Mouse (Mus musculus) cerebellum, postnatal 4 days (tissue): ENCODE measurements around the gene Baiap2l1.

ENCODE experiments used
- DNase-seq, 2 experiments: peaks; one replicate each; pipeline ENCODE4 v3.0.0; 2022; ENCODE audit warnings: low spot score in 2 of 2, mixed read lengths in 1 of 2

Gene Baiap2l1

DNA sequence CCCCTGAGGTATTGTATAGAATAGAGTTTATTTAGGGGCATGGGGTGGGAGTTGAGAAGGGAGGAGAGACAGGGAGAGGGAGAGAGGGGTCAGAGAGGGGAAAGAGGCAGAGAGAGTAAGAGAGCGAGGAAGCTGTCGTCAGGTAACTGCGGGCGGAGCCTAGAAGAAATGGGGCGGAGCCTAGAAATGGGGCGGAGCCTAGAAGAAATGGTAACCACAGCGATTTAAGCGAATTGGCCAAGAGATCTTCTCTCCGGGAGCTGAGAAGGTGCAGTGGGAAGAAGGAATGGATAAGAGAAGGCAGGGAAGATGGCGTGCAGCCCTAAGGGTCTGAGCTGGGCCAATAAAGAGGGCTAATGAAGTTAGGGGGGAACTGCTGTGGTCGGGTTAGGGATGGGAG lies 131.7 kb downstream of the Baiap2l1 start:
- DNase-seq = no peak

DNA sequence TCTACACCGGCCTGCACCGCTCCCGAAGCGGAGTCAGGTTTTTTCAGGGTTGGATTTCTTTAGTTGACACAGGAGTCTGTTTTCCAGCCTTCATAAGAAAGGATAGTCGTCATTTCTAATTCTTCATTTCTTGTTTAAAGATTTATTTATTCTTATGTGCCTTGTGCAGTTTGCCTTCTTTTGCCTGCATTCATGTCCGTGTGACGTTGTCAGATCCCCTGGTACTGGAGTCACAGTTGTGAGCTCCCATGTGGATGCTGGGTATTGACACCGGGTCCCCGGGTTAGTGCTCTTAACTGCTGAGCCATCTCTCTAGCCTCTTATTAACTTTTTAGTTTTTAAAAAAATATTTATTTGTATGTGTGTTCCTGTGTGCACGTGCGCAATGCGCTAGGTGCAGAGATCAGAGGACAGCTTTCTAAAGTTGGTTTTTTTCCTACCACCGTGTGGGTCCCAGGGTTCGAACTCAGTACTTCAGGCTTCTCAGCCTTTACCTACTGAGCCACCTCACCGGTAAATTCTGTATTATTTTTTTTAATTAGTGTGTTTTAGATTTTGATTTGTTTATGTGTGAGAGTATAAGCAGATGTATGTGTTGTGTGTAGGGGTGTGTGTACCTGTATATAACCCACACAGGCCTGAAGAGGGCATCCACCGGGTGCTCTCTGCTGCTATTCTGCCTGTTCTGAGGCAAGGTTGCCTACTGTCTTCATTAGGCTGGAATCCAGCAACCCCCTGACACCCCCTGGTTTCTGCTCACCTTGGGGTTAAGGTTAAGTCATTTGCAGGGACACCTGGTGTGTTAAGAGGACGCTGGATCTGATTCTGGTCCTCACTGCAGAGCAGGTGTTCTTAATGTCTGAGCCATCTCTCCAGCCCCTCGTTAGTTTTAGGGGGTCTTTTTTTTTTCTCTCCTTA lies 133.8 kb downstream of the Baiap2l1 start:
- DNase-seq = no peak

DNA sequence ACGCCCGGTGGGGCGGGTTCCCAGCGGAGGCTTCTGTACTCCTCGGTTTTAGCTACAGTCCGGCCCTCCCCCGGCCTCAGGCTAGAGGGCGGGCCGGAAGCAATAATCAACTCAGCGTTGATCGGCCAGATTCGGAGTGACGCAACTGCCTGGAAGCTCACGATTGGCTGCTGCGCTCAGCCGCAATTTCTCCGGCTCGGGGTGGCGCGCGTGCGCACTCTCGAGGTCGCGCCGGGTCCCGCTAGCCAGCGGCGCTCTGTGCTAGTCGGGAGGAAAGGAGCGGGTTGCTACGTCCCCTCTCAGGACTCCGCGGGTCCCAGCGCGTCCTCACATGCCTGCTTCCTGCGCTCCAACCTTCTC lies 134.4 kb downstream of the Baiap2l1 start, which contains the start of gene Tecpr1:
Gene Tecpr1, minus strand, starts transcription at position 113 of the 360 bp plus-strand sequence.
- DNase-seq = peak; percentile 87 to 94

DNA sequence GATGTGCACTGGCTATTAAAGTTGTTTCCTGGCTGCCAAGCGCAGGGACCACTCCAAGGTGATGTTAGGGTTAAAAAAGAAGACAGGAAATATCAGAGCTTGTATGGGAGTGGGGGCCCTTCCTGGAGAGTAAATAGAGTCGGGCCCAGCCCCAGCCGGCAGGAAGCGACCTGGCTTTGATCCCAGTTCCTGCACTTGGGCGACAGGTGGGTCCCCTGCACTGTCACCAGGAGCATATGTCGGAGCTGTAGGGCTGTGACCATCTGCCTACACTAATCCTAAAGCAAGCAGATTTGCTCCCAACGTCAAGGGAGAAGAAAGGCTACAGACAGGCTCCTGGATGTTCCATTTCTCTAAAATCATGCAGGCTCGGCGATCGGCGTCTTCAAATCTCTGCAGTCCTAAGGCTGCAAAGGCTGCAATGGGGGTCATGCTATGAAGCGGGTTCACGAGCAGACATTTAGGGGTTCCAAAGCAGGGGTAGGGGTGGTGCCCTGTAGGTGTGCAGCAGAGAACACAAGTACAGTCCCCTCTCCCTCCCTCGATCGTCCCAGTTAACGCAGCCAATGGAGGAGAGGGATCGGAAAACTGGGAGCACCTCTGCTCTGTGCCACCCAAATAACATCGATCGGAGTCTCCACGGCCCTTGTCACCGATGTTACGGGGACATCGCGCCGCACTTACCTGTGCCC lies 135.0 kb downstream of the Baiap2l1 start:
- peak in 1 of 2 experiments; percentile 36 for DNase-seq

DNA sequence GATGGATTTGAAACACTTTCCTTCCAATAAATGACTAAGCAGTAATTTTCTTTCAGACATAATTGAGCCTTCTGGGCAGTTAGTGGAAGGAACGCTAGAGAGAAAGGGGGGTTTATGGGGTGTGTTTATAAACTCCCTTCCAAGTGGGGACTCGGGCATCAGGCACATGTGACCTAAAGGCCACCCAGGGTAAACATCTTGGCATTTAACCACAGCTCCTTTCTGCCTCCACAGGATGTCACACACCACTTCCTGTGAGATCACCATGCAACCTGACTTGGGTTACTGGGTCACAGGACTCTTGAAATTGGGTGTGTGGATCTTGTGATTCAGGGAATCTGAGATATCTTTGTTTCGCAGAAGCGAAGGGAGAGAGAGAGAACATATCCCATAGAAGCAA lies 136.6 kb downstream of the Baiap2l1 start:
- no peak for DNase-seq

DNA sequence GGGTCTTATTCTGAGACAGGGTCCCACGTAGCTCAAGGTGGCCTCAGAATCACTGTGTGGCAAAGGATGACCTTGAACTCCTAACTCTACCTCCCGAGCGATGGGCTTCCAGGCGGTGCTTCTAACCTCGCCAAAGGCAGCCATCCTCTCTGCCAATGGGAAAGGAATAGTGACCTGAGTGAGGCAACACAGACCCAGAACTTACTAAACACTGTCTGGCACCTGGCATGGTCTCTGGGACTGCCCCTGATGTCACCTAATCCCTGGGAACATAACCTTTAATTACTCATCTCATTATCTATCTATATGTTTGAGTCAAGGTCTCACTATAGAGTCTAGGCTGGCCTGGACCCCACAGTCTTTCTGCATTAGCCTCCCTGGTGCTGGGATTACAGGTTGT lies 138.0 kb downstream of the Baiap2l1 start:
- no peak for DNase-seq

DNA sequence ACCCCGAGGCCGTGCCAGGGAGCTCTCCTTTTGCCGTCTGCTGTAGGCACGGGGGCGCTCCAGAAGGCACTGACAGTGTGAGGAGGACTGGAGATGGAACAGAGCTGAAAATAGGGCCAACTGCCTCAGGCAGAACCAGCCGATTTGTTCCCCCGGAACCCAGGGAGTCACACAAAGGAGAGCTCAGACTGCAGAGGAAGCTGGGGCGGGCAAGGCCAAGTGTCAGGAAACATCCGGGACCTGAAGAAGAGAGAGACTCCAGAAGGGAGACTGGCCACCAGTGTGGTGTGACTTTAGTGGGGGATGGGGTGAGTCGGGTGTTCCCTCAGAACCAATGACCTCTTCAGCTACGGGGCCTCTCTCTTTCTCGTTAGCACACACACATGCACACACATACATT lies 138.6 kb downstream of the Baiap2l1 start:
- DNase-seq = no peak

DNA sequence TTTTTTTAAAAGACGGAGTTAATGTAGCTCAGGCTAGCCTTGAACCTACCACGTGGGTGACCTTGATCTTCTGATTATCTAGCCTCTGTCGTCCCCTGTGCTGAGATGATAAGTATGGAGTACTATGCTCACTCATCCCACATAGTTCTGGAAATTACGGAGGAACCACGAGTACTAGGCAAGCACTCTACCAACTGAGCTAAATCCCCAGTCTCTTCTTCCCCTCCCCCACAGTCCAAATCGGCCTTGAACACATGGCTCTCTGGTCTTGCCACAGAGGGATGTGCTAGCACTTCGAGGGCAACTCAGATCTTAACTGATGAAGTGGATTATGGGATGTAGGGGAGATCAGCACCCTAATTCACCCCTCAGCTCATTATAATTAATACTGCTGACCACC lies 139.9 kb downstream of the Baiap2l1 start:
- DNase-seq = no peak

DNA sequence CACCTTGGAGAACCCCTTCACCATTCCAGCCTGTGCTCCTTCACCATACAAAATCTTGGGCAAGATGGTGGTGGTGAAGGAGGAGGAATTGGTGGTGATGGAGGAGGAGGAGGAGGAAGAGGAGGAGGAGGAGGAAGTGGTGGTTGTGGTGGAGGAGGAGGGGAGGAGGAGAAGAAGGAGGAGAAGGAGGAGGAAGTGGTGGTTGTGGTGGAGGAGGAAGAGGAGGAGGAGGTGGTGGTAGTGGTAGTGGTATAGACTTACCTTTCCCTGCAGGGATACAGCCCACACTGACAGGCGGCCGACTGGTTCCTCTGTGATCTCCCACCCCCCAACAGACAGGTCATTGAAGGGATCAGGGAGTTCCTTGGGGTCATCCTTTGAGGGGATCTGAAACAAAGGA lies 141.9 kb downstream of the Baiap2l1 start:
- DNase-seq = no peak
